Comparison of ENCODE assay signal across 8 mouse cellular contexts in the genomic region with DNA sequence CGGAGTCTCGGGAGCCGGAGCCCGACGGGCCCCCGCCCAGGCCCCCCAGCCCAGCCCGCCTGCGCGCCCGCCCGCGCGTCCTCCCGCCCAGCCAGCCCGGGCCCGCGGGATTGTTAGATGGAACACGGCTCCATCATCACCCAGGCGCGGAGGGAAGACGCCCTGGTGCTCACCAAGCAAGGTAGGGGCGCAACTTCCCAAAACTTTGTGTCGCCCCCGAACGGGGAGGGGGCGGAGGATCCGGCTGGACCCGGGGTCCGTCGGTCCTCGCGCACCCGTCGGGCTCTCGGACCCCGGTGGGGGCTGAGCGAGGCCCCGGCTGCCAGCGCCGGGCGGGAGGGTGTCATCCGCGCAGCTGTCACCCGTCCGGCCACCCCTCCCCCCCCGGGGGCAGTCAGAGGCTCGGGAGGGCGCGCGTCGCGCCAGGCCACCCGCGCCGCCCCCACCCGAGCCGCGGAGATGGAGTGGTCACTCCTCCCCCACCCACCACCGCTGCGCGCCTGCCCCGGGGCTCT. TPM values are rescaled to one million over a fixed set of nuclear protein-coding genes. Genes with fewer than 3 reads are reported as not detected.
DNase-seq lines count a peak whose midpoint lies in the region; ATAC-seq and TF ChIP-seq lines count a peak whose summit lies in the region.

No protein-coding gene starts in this region.

- ATAC-seq in hindbrain, postnatal 0 days = peak; percentile 28
- ATAC-seq in liver, embryonic 14.5 days (ENCODE audit: insufficient read depth) = peak; percentile 24
- peak; percentile 11 for ATAC-seq in neural tube, embryonic 14.5 days (ENCODE audit: low read depth)

- H3K27ac ChIP-seq in bone marrow macrophage, adult 2 months (ENCODE audit: insufficient read depth, low read depth, low read length) = peak overlapping the region; percentile 57
- H3K27ac ChIP-seq in gastrocnemius, adult 2 months = peak overlapping the region; percentile 100
- peak overlapping the region; percentile 99 for H3K27ac ChIP-seq in hindbrain, postnatal 0 days
- H3K27ac ChIP-seq in liver, embryonic 14.5 days = peak overlapping the region; percentile 66
- H3K27ac ChIP-seq in neural tube, embryonic 14.5 days (ENCODE audit: low read depth, low read length) = peak overlapping the region; percentile 98

- DNase-seq in left cerebral cortex, adult 18-20 months (ENCODE audit: low spot score in 2 of 2) = peak; percentile 48 to 55
- DNase-seq in left cerebral cortex, adult 11 months (ENCODE audit: low spot score) = no peak
- DNase-seq in gastrocnemius, adult 2 months = peak; percentile 91
- peak; percentile 57 for DNase-seq in hindbrain, postnatal 0 days (ENCODE audit: low spot score)
- DNase-seq in liver, embryonic 14.5 days (ENCODE audit: low read depth in 3 of 3, low spot score in 3 of 3) = no peak
- DNase-seq in urinary bladder, postnatal 14 days (ENCODE audit: low spot score) = peak; percentile 65

- TF ChIP-seq CTCF in bone marrow macrophage, adult 2 months (IDR thresholded peaks at IDR 0.05; ENCODE audit: low read depth, low read length) = no peak
- no peak for TF ChIP-seq CTCF in gastrocnemius, adult 2 months (IDR thresholded peaks at IDR 0.05)
- TF ChIP-seq CTCF in hindbrain, postnatal 0 days (IDR thresholded peaks at IDR 0.05; ENCODE audit: low read depth) = no peak
- no peak for TF ChIP-seq CTCF in liver, embryonic 14.5 days (IDR thresholded peaks at IDR 0.05; ENCODE audit: low read depth)

- H3K4me1 ChIP-seq in bone marrow macrophage, adult 2 months (ENCODE audit: control insufficient read depth, insufficient read depth, low read length) = peaks cover 34% of the 10 kb centered on the region
- peaks cover 34% of the 10 kb centered on the region for H3K4me1 ChIP-seq in hindbrain, postnatal 0 days (ENCODE audit: insufficient read depth, low read length)
- H3K4me1 ChIP-seq in liver, embryonic 14.5 days (replicated peaks; ENCODE audit: control insufficient read depth in 2 of 2, insufficient read depth in 2 of 2, low read length in 1 of 2) = peaks cover 18 to 27% of the 10 kb centered on the region in 2 experiments
- H3K4me1 ChIP-seq in neural tube, embryonic 14.5 days (ENCODE audit: control insufficient read depth, insufficient read depth, low read length) = peaks cover 41% of the 10 kb centered on the region

- intact Hi-C loops in gastrocnemius, adult 2 months (cut with DNase I) = loop anchor here (2.0 kb wide), 1 partner anchor 50 kb away; no protein-coding TSS in a partner anchor

- WGBS in hindbrain, postnatal 0 days = 3% methylated on average over 36 of the region's 62 CpGs
- under 1% methylated on average over 37 of the region's 62 CpGs for WGBS in liver, embryonic 14.5 days (ENCODE audit: insufficient replicate concordance)
- under 1% methylated on average over 20 of the region's 62 CpGs for WGBS in neural tube, embryonic 14.5 days

- no peaks in the 10 kb centered on the region for H3K36me3 ChIP-seq in hindbrain, postnatal 0 days (ENCODE audit: insufficient read depth, low read length)
- H3K36me3 ChIP-seq in liver, embryonic 14.5 days (replicated peaks; ENCODE audit: control insufficient read depth, insufficient read depth, low read depth) = no peaks in the 10 kb centered on the region
- H3K36me3 ChIP-seq in neural tube, embryonic 14.5 days (ENCODE audit: control insufficient read depth, insufficient read depth, low read length) = no peaks in the 10 kb centered on the region

- H3K4me2 ChIP-seq in hindbrain, postnatal 0 days (ENCODE audit: low read depth, low read length) = peak overlapping the region; percentile 91
- peak overlapping the region; percentile 87 for H3K4me2 ChIP-seq in liver, embryonic 14.5 days (ENCODE audit: low read depth)
- peak overlapping the region; percentile 86 for H3K4me2 ChIP-seq in neural tube, embryonic 14.5 days (ENCODE audit: low read depth, low read length)

- no peak for TF ChIP-seq POLR2A in bone marrow macrophage, adult 2 months (IDR thresholded peaks at IDR 0.05; ENCODE audit: borderline replicate concordance, low read depth, low read length)

- no peak for TF ChIP-seq EP300 in liver, embryonic 14.5 days (IDR thresholded peaks at IDR 0.05; ENCODE audit: low read depth)

- no peaks in the 10 kb centered on the region for H3K9me3 ChIP-seq in hindbrain, postnatal 0 days (ENCODE audit: low read length)
- H3K9me3 ChIP-seq in liver, embryonic 14.5 days (ENCODE audit: control insufficient read depth, low read length) = no peaks in the 10 kb centered on the region
- no peaks in the 10 kb centered on the region for H3K9me3 ChIP-seq in neural tube, embryonic 14.5 days (ENCODE audit: control insufficient read depth, low read length)

- H3K27me3 ChIP-seq in hindbrain, postnatal 0 days (ENCODE audit: insufficient read depth, low read length) = no peaks in the 10 kb centered on the region
- H3K27me3 ChIP-seq in liver, embryonic 14.5 days (ENCODE audit: control insufficient read depth, insufficient read depth, low read length) = no peaks in the 10 kb centered on the region
- H3K27me3 ChIP-seq in neural tube, embryonic 14.5 days (ENCODE audit: control insufficient read depth, insufficient read depth, low read length) = no peaks in the 10 kb centered on the region

- H3K4me3 ChIP-seq in bone marrow macrophage, adult 2 months (ENCODE audit: insufficient read depth, low read length) = peak overlapping the region; percentile 81
- H3K4me3 ChIP-seq in gastrocnemius, adult 2 months = peak overlapping the region; percentile 84
- H3K4me3 ChIP-seq in hindbrain, postnatal 0 days (ENCODE audit: low read length) = peak overlapping the region; percentile 98
- peak overlapping the region; percentile 79 to 92 for H3K4me3 ChIP-seq in liver, embryonic 14.5 days (ENCODE audit: insufficient read depth in 1 of 2, low read depth in 2 of 2, low read length in 2 of 2)
- peak overlapping the region; percentile 91 for H3K4me3 ChIP-seq in neural tube, embryonic 14.5 days (ENCODE audit: low read depth, low read length)

- H3K9ac ChIP-seq in hindbrain, postnatal 0 days (replicated peaks; ENCODE audit: low read length) = peak overlapping the region; percentile 96
- H3K9ac ChIP-seq in liver, embryonic 14.5 days (replicated peaks) = peak overlapping the region; percentile 93
- peak overlapping the region; percentile 92 for H3K9ac ChIP-seq in neural tube, embryonic 14.5 days (replicated peaks; ENCODE audit: low read depth, low read length)

RNA-seq across cellular contexts. Expression of a gene that starts 0.7 kb away (rescaled TPM):
- total RNA-seq in left cerebral cortex, adult 18-20 months (2021) = 10 to 100 TPM; 81.2 to 83.8 TPM
- polyA plus RNA-seq in bone marrow macrophage, adult 2 months (2012; ENCODE audit: insufficient read depth, insufficient read length, missing spikeins) = 117 and 123 TPM in 2 replicates
- 10 to 100 TPM; 94.0 to 99.2 TPM for total RNA-seq in gastrocnemius, adult 2 months (2021)
- 64.5 and 64.7 TPM in 2 replicates for total RNA-seq in hindbrain, postnatal 0 days (2014; rRNA removed)
- polyA plus RNA-seq in hindbrain, postnatal 0 days (2015; fragmentation: Nextera tagmentation; extraction: Ambion mirVana) = 15.0 and 16.7 TPM in 2 replicates
- polyA plus RNA-seq in liver, embryonic 14.5 days (2012; rRNA removed) = 18.8 and 19.4 TPM in 2 replicates
- 13.3 and 15.8 TPM in 2 replicates for polyA plus RNA-seq in liver, embryonic 14.5 days (2014; fragmentation: Nextera tagmentation; extraction: Ambion mirVana)
- 15.1 and 27.9 TPM in 2 replicates for polyA plus RNA-seq in neural tube, embryonic 14.5 days (2014; fragmentation: Nextera tagmentation; extraction: Ambion mirVana)

RNA-seq across cellular contexts. Expression of a gene that starts 21.3 kb away (rescaled TPM):
- under 1 TPM; 0.23 to 0.49 TPM for total RNA-seq in left cerebral cortex, adult 18-20 months (2021)
- polyA plus RNA-seq in bone marrow macrophage, adult 2 months (2012; ENCODE audit: insufficient read depth, insufficient read length, missing spikeins) = not detected in 2 replicates
- 1 to 10 TPM; 3.2 to 5.7 TPM for total RNA-seq in gastrocnemius, adult 2 months (2021)
- 0.52 and 1.3 TPM in 2 replicates for total RNA-seq in hindbrain, postnatal 0 days (2014; rRNA removed)
- polyA plus RNA-seq in hindbrain, postnatal 0 days (2015; fragmentation: Nextera tagmentation; extraction: Ambion mirVana) = 0.98 and 1.4 TPM in 2 replicates
- 0.02 and 0.12 TPM in 2 replicates for polyA plus RNA-seq in liver, embryonic 14.5 days (2012; rRNA removed)
- 0.03 TPM in 1 of 2 replicates, not detected in the other for polyA plus RNA-seq in liver, embryonic 14.5 days (2014; fragmentation: Nextera tagmentation; extraction: Ambion mirVana)
- polyA plus RNA-seq in neural tube, embryonic 14.5 days (2014; fragmentation: Nextera tagmentation; extraction: Ambion mirVana) = 0.15 and 27.1 TPM in 2 replicates

RNA-seq across cellular contexts. Expression of a gene that starts 51.5 kb away (rescaled TPM):
- 10 to 100 TPM; 26.6 to 30.1 TPM for total RNA-seq in left cerebral cortex, adult 18-20 months (2021)
- polyA plus RNA-seq in bone marrow macrophage, adult 2 months (2012; ENCODE audit: insufficient read depth, insufficient read length, missing spikeins) = 12.9 and 16.4 TPM in 2 replicates
- 10 to 100 TPM; 15.0 to 28.8 TPM for total RNA-seq in gastrocnemius, adult 2 months (2021)
- 31.4 and 49.0 TPM in 2 replicates for total RNA-seq in hindbrain, postnatal 0 days (2014; rRNA removed)
- 62.4 and 62.7 TPM in 2 replicates for polyA plus RNA-seq in hindbrain, postnatal 0 days (2015; fragmentation: Nextera tagmentation; extraction: Ambion mirVana)
- 22.8 and 26.7 TPM in 2 replicates for polyA plus RNA-seq in liver, embryonic 14.5 days (2012; rRNA removed)
- 40.7 and 49.2 TPM in 2 replicates for polyA plus RNA-seq in liver, embryonic 14.5 days (2014; fragmentation: Nextera tagmentation; extraction: Ambion mirVana)
- polyA plus RNA-seq in neural tube, embryonic 14.5 days (2014; fragmentation: Nextera tagmentation; extraction: Ambion mirVana) = 60.1 and 64.6 TPM in 2 replicates

Comparison
In these comparisons a context has a peak if more than half of its experiments do, and no peak if none do; other contexts are left out.
1. DNase-seq: peak in left cerebral cortex, adult 18-20 months (2 of 2), gastrocnemius, adult 2 months (single experiment), hindbrain, postnatal 0 days (single experiment) and urinary bladder, postnatal 14 days (single experiment); none in left cerebral cortex, adult 11 months (single experiment) and liver, embryonic 14.5 days (0 of 3).
2. Peak in every context shown above with its lines, with median percentiles within 50 percentile points of each other: H3K27ac ChIP-seq, H3K4me3 ChIP-seq, ATAC-seq, H3K4me2 ChIP-seq and H3K9ac ChIP-seq.